Mouse (Mus musculus): ENCODE measurements around the gene Irak1.

- TF ChIP-seq CTCF (IDR thresholded peaks at IDR 0.05; ENCODE audit: low read depth) (no peak), EP300 (IDR thresholded peaks at IDR 0.05; ENCODE audit: low read depth) (no peak)
Observed at GRCm38 (mm10) chrX:74014597-74014996, 9.1 kb downstream of the Irak1 start.

Data from liver, embryonic 14.5 days (tissue).